Mouse (Mus musculus): ENCODE measurements around the gene 1700025G04Rik. TPM values are rescaled to one million over a fixed set of nuclear protein-coding genes. Genes with fewer than 3 reads are reported as not detected.

Gene 1700025G04Rik
- total RNA-seq, 2 experiments from 2014 or later = 70.0 to 76.7 TPM

- intact Hi-C loops (cut with DNase I) = no loop called here
- no peak for DNase-seq (ENCODE audit: low spot score in 2 of 2)
Observed at GRCm38 (mm10) chr1:152040053-152040452, 49.9 kb downstream of the 1700025G04Rik start.

DNA sequence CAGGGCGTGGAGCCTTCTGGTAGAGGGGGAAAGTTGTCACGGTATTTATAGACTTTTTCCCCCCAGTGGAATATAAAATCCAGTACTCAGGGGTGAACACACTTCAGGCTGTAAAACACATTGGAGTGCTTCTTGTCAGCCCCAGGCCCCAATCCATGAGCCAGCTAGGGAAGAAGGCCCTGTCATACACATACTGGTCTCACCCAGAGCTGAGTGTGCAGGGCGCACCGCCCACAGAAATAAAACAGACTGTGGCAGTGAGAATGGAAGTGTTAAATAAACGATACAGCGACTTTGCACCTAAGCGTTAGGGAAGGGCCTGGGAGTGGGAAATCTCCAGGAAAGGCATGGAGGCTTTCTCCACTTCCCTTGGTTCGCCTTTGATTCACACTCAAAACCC lies 50.3 kb downstream of the 1700025G04Rik start:
- DNase-seq (ENCODE audit: low spot score in 2 of 2) = no peak
- intact Hi-C loops (cut with DNase I) = no loop called here

DNA sequence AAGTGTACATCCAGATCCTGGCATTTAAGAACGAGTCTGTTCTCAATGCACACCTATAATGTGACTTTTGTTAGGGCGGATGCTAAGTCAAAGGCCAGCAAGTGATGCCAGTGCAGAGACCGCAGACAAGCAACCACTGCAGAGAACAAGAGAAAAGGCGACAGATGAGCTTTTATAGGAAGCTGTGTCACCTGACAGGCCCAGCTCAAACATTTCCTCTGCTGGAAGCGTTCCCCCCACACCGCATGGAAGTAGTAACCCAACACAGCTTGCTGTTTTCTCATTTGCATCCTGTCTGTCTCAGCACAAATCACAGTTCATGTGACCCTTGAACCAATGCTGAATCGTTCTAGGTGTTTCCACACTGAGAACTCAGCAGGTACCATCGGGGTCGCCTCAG lies 51.8 kb downstream of the 1700025G04Rik start:
- intact Hi-C loops (cut with DNase I) = no loop called here
- no peak for DNase-seq (ENCODE audit: low spot score in 2 of 2)

GRCm38 (mm10) chr1:152037589-152037988 lies 52.3 kb downstream of the 1700025G04Rik start:
- DNase-seq (ENCODE audit: low spot score in 2 of 2) = no peak
- intact Hi-C loops (cut with DNase I) = no loop called here

DNA sequence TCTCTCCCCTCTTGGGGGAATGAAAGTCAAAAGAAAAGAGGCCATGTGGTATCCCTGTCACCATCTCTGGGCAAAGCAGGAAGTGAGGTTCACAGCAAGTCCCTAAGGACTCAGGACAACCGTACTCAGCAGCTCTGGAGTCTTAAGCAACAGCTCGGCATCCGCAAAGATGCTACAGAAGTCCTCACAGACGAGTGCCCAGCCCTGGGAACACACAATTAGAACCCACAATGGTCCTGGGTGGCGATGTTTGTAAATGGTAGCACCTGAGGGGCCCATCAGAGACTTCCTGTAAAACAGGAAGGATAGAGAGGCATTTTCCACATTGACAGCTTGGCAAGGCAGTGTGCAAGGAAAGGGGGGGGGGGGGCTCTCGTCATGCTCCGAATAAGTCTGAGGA lies 55.2 kb downstream of the 1700025G04Rik start:
- no peak for DNase-seq (ENCODE audit: low spot score in 2 of 2)
- intact Hi-C loops (cut with DNase I) = no loop called here

DNA sequence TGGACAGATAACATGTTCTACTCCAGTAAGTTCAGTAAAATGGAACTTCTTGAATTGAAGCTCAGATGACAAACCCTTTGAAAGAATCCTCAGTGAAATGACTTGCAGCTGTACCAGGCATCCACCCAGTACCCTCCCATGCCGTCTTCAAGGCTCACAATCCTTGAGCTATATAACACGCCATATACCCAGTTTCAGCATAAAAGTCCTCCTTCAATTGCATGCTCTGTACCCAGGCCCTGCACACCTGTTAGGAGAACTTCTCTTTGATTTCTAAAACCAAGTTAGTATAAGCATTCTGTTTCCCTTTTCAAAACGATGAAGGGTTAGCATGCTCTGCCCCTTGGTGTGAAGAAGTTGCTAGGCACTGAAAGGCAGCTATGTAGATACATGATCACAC lies 56.2 kb downstream of the 1700025G04Rik start:
- no peak for DNase-seq (ENCODE audit: low spot score in 2 of 2)
- intact Hi-C loops (cut with DNase I) = no loop called here

DNA sequence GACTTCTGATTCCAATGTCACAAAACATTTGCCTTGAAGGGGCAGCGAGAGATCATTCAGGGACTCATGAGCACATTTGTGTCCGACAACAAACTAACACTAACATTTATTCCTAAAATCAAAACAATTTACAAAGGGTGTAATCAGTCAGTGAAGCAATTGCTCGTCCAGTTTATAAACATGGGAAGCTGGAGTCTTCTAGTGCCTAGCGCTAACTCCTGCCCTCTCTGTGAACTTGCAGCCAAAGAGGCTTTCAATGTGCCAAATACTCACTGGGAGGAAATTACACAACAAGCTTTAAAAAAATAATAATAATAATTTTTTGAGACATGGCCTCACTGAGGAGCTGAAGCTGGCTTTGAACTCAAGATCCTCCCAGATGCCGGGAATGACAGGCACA lies 57.8 kb downstream of the 1700025G04Rik start:
- DNase-seq (ENCODE audit: low spot score in 2 of 2) = no peak
- intact Hi-C loops (cut with DNase I) = no loop called here

DNA sequence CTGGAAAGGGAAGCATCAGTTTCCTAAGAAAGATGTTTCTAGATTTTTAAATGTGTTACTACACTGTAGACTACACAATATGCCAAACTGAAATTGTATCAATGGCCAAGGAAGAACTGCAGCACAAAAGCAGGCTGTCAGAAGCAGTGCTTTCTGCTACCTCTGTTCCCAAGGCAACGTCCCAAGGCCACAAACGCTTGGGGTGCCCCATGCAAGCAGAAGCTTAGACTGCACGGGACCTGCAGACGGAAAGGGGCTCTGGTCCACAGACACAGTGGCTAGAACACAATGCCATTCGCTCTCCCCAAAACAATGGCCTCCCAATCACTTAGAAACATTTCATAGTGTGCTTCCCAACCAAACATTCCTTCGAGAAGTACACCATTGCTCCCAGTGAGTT lies 59.4 kb downstream of the 1700025G04Rik start:
- no peak for DNase-seq (ENCODE audit: low spot score in 2 of 2)
- intact Hi-C loops (cut with DNase I) = no loop called here

DNA sequence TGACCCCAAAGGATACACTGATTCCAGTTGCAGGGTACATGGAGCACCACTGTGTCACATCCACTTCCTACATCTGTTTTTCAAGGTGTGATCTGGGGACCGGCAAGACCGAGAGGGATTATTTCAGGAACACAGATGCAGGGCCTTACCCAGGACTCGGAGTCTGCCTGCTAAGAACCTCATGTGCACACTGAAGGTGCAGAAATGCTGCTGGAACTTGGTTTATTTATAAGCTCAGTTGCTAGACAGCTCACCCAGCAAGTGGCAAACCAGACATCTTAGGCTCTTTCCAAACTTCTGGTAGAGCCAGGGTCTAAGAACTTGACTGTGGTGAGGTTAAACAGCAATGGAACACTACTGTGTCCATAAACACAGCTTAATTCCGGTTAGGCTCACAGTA lies 61.2 kb downstream of the 1700025G04Rik start:
- intact Hi-C loops (cut with DNase I) = no loop called here
- DNase-seq (ENCODE audit: low spot score in 2 of 2) = no peak

GRCm38 (mm10) chr1:152026762-152027161 lies 63.2 kb downstream of the 1700025G04Rik start:
- no peak for DNase-seq (ENCODE audit: low spot score in 2 of 2)
- intact Hi-C loops (cut with DNase I) = no loop called here

DNA sequence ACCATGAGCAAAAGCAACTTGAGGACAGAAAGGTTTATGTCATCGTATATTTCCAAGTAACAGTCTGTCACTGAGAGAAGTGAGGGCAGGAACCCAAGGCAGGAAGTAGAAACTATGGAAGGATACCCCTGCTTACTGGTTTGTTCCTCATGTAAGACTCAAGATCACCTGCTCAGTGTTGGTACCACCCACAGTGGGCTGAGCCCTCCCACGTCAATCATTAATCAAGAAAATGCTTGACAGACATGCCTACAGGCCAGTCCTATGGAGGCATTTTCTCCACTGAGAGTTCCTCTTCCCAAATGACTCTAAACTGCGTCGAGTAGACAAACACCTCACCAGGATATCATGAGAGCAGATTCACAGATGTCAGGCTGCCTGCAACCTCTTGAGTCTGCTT lies 64.6 kb downstream of the 1700025G04Rik start:
- intact Hi-C loops (cut with DNase I) = no loop called here

GRCm38 (mm10) chr1:152024019-152024787 lies 65.7 kb downstream of the 1700025G04Rik start:
- intact Hi-C loops (cut with DNase I) = no loop called here
- no peak for DNase-seq (ENCODE audit: low spot score in 2 of 2)

More for the DNA sequence above, 64.6 kb downstream of the 1700025G04Rik start:
- DNase-seq (ENCODE audit: low spot score in 2 of 2) = no peak

- DNase-seq (ENCODE audit: low spot score in 2 of 2) = no peak
- intact Hi-C loops (cut with DNase I) = no loop called here
Observed at GRCm38 (mm10) chr1:152020812-152021211, 69.1 kb downstream of the 1700025G04Rik start.

DNA sequence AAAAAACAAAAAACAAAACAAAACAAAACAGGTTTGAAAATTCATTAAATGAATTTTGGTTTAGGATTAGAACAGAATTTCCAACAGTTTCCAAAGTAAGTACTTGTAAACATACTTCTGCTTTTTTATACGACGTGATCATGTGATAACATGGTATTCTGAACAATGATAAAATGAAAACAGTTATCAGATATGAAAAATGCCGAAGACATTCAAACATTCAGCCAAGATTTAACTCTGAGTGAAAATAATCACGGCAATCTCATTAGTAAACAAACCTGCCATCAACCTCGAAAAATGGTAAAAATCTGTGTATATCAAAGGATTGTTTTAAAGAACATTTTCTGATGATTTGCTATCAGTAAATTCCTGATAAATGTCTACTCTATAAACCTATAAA lies 69.9 kb downstream of the 1700025G04Rik start:
- DNase-seq (ENCODE audit: low spot score in 2 of 2) = no peak
- intact Hi-C loops (cut with DNase I) = no loop called here

DNA sequence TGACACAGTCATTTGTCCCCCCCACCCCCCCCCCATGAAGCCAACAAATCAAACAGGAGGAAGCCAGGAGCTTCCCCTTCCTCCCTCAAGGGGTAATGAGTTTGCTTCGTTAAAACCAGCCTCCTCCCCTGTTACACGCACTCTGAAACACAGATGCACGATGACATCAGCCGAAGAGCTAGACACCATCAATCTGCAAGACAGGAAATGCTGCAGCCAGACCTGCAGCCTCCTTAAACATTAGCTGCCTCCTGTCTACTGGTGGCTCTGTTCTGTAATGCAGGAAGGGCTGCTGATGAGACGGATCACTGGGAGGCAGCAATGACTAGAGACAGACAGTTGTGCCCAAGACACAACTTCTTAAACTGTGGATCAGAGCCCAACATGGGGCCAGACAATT lies 70.7 kb downstream of the 1700025G04Rik start:
- intact Hi-C loops (cut with DNase I) = loop anchor here (10.0 kb wide), 1 partner anchor 266 kb away; no protein-coding TSS in a partner anchor
- DNase-seq (ENCODE audit: low spot score in 2 of 2) = no peak

DNA sequence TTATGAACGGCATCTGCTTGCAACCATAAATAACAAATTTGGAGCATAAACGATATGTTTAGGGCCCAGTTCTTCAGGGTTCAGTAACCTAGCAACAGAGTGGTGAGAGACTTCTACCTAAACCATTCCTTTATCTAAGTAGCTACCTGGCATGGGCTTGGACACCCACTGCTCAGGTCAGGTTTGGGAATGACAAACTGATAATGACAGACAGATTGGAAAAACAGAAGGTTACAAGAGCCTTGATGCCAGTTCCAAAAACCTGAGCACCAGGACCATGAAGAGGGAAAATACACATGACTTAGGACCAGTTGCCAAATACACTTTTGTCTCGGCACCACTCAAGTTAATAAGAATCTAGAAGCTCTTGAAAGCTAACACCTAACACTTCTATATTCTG lies 71.6 kb downstream of the 1700025G04Rik start:
- DNase-seq (ENCODE audit: low spot score in 2 of 2) = no peak
- intact Hi-C loops (cut with DNase I) = loop anchor here (10.0 kb wide), 1 partner anchor 266 kb away; no protein-coding TSS in a partner anchor

DNA sequence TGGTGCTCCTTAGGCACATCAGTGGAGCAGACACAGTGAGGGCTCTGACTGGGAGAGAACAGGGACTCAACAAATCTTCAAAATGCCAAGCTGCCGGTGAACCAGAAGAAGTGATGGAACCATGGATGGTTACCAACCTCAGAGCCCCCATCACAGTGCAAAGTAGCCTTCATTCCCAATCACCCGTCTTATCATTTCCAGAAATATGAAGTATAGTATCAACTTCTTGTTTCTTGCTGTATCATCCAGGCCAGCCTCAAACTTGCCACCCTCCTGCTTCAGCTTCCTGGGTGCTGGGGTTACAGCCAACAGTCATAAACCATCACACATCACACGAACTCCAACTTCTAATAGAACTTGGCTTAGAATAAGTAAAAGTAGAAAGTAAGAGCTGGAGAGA lies 73.3 kb downstream of the 1700025G04Rik start:
- intact Hi-C loops (cut with DNase I) = loop anchor here (10.0 kb wide), 1 partner anchor 268 kb away; no protein-coding TSS in a partner anchor
- no peak for DNase-seq (ENCODE audit: low spot score in 2 of 2)

GRCm38 (mm10) chr1:152015555-152016125 lies 74.3 kb downstream of the 1700025G04Rik start:
- no peak for DNase-seq (ENCODE audit: low spot score in 2 of 2)
- intact Hi-C loops (cut with DNase I) = loop anchor here (10.0 kb wide), 1 partner anchor 269 kb away; no protein-coding TSS in a partner anchor

GRCm38 (mm10) chr1:152011741-152012140 lies 78.2 kb downstream of the 1700025G04Rik start:
- intact Hi-C loops (cut with DNase I) = loop anchor here (10.0 kb wide), 1 partner anchor 273 kb away; no protein-coding TSS in a partner anchor
- DNase-seq (ENCODE audit: low spot score in 2 of 2) = no peak

DNA sequence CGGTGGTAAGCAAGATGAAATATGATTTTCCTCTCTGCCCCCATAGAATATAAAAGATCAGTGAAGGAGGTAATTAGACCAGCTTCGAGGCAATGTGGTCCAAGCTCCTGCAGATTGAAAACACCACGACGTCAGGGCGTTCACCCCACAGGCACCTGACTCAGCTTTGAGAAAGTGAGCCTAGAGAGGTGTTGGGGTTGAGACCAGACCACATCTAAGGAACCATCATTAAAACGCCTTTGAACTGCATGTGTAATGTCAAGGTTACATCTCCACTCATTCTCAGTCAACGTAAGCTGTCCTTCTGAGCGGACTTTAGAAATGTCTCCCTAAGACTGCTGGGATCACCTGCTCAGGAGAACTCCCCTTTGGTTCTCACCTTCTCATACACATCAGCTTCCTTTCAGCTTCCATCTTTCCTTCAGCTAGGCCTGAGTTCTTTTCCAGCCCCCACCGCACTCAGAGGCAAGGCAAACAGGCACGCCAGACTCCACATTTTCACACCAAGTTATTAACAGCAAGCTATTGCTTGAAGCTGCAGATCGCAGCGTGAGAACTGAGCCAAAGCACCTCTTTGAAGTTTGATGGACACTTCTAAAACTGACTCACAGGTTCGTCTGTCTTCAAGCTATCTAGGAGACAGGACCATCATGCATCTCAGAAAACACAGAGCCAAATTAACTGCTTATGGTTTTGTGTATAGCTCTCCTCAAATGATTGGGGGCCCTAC lies 79.5 kb downstream of the 1700025G04Rik start:
- no peak for DNase-seq (ENCODE audit: low spot score in 2 of 2)
- intact Hi-C loops (cut with DNase I) = loop anchor here (10.0 kb wide), 1 partner anchor 274 kb away; no protein-coding TSS in a partner anchor
